Mouse (Mus musculus): ENCODE results near the gene Pld5. TPM values are rescaled to one million over a fixed set of nuclear protein-coding genes. Genes with fewer than 3 reads are reported as not detected.

Pld5 gene
- polyA plus RNA-seq, 2 experiments, result 0.53 to 0.65 TPM

DNA sequence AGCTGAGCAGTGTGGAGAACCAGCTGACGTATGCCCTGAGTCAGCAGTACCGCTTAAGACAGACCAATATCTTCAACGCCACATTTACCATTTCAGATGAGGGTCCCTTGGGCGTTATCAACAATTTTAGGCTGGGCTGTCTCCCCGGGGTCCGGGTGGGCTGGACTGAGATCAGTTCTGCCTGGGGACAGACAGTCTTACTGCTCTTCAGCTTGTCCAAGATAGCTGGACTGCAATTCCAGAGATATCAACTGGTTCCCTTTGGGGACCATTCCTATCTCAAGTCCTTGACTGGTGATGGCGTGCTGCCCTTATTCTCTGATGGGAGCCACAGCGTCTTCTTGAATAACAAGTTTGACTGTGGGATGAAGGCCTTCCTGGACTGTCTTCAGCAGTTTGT, 354.0 kb downstream of the Pld5 start:
- 93% methylated on average over 8 of the region's 8 CpGs for WGBS
- DNase-seq (ENCODE audit: low spot score), result no peak
- no peaks in the 10 kb centered on the region for H3K27me3 ChIP-seq (ENCODE audit: control insufficient read depth, insufficient read depth, low read length)
- H3K4me1 ChIP-seq (ENCODE audit: control insufficient read depth, insufficient read depth, low read length), result no peaks in the 10 kb centered on the region
- H3K9ac ChIP-seq (ENCODE audit: low read depth, low read length, severe bottlenecking), result no peak overlapping the region
- H3K9me3 ChIP-seq (ENCODE audit: control insufficient read depth, low read length), result no peaks in the 10 kb centered on the region
- no peak for ATAC-seq (ENCODE audit: low FRiP score, low read depth)
- no peak overlapping the region for H3K4me3 ChIP-seq (replicated peaks; ENCODE audit: low read length)
- no peak overlapping the region for H3K27ac ChIP-seq (replicated peaks; ENCODE audit: low read depth, low read length)
- H3K4me2 ChIP-seq (replicated peaks; ENCODE audit: low read depth, low read length, severe bottlenecking), result no peak overlapping the region
- no peaks in the 10 kb centered on the region for H3K36me3 ChIP-seq (ENCODE audit: control insufficient read depth, insufficient read depth, low read length)
- TF ChIP-seq POLR2A (IDR thresholded peaks at IDR 0.05; ENCODE audit: borderline replicate concordance, extremely low read depth, insufficient read depth, insufficient read length), result no peak

DNA sequence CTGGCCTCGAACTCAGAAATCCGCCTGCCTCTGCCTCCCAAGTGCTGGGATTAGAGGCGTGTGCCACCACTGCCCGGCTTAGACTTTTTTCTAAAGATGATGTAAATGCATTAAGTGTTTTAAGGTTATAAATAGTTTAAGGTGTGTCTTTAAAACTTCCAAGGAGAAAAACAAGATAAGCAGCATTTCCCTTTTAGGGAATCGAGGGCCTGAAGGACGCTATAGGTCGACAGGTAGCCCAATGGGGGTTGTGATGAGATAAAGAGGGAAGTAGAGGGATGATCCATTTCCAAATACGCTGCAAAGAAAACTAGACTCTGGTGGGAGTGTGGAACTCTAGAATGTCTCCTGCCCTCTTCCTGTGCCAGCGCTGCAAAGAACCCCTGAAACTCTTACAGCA, 355.1 kb downstream of the Pld5 start, which contains the start of gene Gm38100:
Gm38100 (plus strand) TSS at position 301 of the 400 bp plus-strand sequence.
- TF ChIP-seq POLR2A (IDR thresholded peaks at IDR 0.05; ENCODE audit: borderline replicate concordance, extremely low read depth, insufficient read depth, insufficient read length), result no peak
- Histone ChIP-seq H3K9ac (ENCODE audit: low read depth, low read length, severe bottlenecking) (no peak within 1 kb of the TSS), H3K4me3 (replicated peaks; ENCODE audit: low read length) (no peak within 1 kb of the TSS), H3K4me2 (replicated peaks; ENCODE audit: low read depth, low read length, severe bottlenecking) (no peak within 1 kb of the TSS), H3K27ac (replicated peaks; ENCODE audit: low read depth, low read length) (no peak within 1 kb of the TSS), H3K27me3 (ENCODE audit: control insufficient read depth, insufficient read depth, low read length) (no peaks in the 10 kb centered on the region), H3K4me1 (ENCODE audit: control insufficient read depth, insufficient read depth, low read length) (no peaks in the 10 kb centered on the region), H3K9me3 (ENCODE audit: control insufficient read depth, low read length) (no peaks in the 10 kb centered on the region), H3K36me3 (ENCODE audit: control insufficient read depth, insufficient read depth, low read length) (no peaks in the 10 kb centered on the region)
- ATAC-seq (ENCODE audit: low FRiP score, low read depth) (no peak), DNase-seq (ENCODE audit: low spot score) (no peak)
- 89% methylated on average over 9 of the region's 9 CpGs for WGBS

GRCm38 (mm10) chr1:175913728-175914303, 361.3 kb downstream of the Pld5 start:
- Histone ChIP-seq H3K9me3 (ENCODE audit: control insufficient read depth, low read length) (no peaks in the 10 kb centered on the region), H3K4me1 (ENCODE audit: control insufficient read depth, insufficient read depth, low read length) (no peaks in the 10 kb centered on the region), H3K4me2 (replicated peaks; ENCODE audit: low read depth, low read length, severe bottlenecking) (no peak overlapping the region), H3K27me3 (ENCODE audit: control insufficient read depth, insufficient read depth, low read length) (no peaks in the 10 kb centered on the region), H3K9ac (ENCODE audit: low read depth, low read length, severe bottlenecking) (no peak overlapping the region), H3K36me3 (ENCODE audit: control insufficient read depth, insufficient read depth, low read length) (peaks cover 8% of the 10 kb centered on the region), H3K4me3 (replicated peaks; ENCODE audit: low read length) (no peak overlapping the region), H3K27ac (replicated peaks; ENCODE audit: low read depth, low read length) (no peak overlapping the region)
- WGBS, result 72% methylated on average over 5 of the region's 5 CpGs
- no peak for TF ChIP-seq POLR2A (IDR thresholded peaks at IDR 0.05; ENCODE audit: borderline replicate concordance, extremely low read depth, insufficient read depth, insufficient read length)
- no peak for ATAC-seq (ENCODE audit: low FRiP score, low read depth)
- no peak for DNase-seq (ENCODE audit: low spot score)

All from limb, embryonic 14.5 days (tissue).